Mouse (Mus musculus) R1 (cell line): ENCODE results near the gene Rnf144b.

Experiments
- DNase-seq: peaks from one replicate; pipeline ENCODE4 v3.0.0-alpha.2; 2018; ENCODE audit warnings: low read depth, low spot score

The Rnf144b gene

DNA sequence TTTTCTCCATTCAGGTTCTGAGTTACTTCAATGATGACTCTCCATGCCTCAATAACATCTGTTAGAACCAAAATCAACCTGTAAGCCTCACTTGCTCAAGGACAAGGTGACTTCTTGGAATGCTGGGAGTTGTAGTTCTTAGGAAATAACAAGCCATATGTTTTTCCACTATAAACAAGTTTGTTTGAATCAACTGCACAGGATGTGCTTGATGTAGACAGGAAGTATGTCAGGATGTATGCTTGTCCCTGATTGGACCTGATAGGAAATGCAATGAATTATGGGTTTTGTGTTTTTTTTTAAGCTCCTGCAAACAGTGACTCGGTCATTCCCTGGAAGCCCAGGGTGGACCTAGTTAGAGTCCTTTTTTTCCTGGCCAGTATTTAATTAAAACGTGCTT lies 139.5 kb downstream of the Rnf144b start:
- DNase-seq, result peak; percentile 46

DNA sequence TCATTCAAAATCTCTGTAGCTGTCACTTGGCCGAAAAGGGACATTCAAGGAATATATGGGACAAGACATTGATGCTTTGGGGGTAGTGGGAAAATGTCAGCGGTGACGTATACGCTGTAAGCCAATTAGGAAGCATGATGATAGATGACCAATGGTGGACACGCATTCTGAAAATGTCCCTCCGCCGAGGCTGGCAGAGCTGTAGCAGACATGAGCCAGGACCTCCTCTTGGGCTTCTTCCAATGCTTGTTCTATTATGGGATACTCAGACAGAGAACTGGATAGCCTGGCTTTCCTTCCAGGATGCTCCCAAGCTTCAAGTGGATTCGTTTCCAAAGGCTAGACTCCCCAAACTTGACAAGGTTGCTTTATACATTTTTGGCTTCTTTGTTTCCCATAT lies 141.9 kb downstream of the Rnf144b start:
- DNase-seq, result no peak

DNA sequence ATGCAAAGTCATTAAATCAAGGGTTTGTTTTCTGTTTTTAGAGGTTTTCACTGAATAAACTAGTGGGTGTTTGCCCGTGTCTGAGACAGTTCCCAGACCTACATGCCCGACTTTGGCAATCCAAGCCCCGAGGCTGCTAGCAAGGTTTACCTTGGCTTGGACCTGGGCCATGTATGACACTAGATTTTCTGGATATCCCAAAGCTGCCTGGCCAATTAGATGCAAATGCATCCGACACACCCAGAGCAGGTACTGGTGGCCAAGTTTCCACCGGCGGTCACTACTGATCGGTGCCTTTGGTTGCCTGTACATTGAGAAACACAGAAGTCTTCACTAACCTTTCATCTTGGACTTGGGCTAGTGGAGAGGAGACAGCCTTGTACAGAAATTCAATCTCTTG lies 144.0 kb downstream of the Rnf144b start:
- no peak for DNase-seq

DNA sequence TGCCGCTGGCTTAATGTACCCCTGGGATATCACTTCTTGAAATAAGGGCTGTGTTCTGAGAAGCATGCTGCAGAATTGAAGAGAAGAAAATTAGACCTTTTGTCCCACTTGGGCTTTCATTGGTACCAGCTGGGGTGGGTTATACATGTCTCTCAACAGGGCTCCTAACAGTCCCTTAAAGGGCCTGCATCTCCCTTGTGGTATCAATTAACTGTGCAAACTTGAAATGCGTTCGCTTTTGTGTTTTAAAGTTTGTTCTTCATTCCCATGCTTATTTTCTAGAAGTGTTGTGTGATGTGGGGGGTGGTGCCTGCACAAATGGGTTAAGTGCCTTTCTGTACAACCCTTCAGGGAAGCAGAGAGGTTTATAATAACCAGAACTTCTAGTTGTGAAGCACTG lies 145.8 kb downstream of the Rnf144b start:
- no peak for DNase-seq

DNA sequence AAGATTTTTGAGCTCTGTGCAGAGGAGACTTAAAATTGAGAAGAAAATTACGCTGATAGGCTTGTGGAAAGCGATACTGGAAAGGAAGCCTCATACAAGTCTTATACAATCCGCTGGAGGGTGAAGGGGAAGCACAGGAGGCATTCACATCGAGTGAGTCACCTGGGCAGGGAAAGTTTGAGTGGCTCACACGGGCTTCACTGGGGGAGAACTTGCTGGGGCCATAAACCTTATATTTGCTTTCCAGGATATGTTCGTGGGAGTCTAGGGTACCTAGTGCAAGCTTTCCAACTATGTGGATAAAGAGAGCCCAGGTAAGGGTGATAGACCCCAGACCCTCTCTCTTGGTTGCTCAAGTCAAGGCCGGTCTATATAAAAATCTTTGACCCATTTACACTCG lies 150.5 kb downstream of the Rnf144b start:
- no peak for DNase-seq

DNA sequence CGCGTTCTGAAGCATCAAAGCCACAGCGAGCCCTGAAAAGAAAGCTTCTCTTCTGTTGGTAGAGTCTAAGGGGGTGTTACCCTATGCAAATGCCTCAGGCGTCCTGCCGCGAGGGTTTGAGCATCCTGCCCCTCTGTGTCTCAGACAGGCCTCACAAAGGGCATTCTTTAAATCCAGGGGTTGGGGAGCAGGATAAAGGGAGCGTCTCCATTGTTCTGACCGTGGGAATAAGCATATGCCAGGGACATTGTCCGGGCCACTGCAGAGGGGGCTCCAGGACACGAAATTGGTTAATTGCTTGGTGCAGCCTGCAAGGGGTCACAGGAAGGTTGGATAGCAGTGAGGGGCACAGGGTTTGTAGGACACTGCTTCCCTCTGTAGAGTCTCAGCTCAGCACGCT lies 151.0 kb downstream of the Rnf144b start:
- DNase-seq, result peak; percentile 96

DNA sequence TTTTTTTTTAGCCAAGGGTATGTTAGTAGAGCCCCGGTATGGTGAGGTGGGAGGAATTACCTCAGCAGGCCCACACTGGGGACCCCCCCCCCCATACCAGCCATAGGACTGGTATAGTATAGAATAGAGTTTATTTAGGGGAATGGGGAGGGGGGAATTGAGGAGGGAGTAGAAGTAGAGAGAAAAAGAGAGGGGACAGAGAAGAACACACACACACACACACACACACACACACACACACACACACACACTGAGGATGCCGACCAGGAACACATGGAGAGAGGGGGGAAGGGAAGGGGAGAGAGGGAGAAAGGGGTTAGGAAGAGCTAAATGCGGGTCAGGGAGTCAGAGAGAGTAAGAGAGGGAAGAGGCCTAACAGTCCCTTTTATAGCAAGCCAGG lies 151.7 kb downstream of the Rnf144b start:
- no peak for DNase-seq

DNA sequence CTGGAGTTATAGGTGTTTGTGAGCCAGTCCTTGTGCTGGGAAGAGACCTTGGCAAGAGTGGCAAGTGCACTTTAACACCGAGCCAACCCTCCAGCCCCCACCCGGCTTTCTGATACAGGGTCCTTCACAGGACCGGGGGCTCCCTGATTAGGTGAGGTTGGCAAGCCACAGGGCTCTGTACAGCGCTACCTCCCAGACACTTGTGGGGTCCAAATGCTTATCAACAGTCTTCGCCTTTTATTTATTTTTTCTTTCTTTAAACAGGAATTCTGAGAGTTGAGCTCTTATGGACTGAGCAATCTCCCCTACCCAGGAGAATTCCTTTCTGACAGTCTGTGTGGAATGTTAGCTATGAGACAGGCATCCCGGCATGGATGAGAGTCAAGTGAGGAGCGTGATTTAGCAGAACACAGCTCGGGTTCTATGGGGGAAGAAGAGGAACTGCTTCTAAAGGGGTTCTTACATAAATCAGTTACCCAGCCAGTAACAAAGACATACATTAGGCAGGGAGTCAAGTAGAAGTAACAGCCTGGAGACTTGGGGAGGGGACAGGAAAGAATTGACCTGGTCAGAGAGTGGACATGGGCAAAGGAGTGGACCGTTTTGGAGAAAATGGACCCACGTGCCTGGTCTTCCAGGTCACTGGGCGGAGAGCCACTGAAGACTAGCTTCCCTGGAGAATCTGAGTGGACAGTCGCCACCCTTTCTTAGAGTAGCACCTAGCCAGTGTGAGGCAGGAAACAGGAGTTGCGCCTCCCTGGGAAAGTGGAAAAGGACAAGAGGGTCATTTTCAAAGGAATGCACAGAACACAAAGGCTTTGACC lies 154.8 kb downstream of the Rnf144b start:
- DNase-seq, result no peak

DNA sequence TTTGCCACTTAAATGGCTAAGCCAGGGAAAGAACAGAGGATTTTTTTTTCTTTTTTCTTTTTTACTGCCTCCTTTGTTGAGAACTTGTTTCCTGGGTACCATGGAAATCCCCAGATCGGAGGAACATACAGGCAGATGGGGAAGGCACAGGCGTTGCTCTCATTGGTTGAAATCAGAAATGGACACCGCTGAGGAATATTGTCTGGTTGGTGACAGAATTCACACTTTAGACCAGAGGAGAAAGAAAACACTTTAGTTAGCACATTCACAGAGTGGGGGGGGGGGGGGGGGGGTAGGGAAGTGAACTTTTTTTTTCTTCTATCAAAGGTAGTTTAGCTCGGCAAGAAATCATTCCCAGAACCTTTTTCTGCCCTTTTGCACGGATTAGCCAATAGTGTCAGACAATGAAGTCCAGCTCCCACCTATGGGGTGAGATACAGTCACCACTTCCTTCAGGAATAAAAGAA lies 155.4 kb downstream of the Rnf144b start:
- peak; percentile 32 for DNase-seq

DNA sequence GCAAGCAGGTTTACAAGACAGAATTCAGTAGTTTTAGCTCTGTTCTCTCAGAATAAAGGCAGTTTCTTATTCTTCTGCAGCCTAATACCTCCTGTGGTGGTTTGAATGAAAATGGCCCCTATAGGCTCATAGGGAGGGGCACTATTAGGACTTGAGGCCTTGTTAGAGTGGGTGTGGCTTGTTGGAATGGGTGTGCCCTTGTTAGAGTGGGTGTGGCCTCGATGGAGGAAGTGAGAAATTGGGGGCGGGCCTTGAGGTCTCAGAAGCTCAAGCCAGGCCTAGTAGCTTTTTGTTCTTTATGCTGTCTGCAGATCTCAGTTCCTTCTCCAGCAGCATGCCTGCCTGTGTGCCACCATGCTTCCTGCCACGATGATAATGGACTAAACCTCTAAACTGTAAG lies 159.8 kb downstream of the Rnf144b start:
- DNase-seq, result peak; percentile 92

DNA sequence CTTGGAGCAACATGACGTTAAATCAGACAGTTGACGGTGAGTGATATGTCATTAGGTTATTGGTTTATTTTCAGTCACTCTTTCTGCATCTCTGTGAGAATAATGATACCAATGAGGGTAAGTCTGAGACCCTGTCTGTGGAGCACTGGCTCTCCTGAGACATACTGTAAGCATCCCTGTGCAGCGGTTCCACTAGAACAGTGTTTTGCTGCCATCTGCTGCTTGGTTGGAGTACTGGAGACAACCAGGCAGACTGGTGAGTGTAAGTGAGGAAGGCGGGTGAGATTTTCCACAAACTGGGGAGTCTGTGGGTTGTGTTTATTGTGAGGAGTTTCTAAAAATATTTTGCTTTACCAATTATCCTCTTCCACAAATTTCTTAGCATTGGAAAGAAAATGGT lies 166.0 kb downstream of the Rnf144b start:
- peak; percentile 70 for DNase-seq

DNA sequence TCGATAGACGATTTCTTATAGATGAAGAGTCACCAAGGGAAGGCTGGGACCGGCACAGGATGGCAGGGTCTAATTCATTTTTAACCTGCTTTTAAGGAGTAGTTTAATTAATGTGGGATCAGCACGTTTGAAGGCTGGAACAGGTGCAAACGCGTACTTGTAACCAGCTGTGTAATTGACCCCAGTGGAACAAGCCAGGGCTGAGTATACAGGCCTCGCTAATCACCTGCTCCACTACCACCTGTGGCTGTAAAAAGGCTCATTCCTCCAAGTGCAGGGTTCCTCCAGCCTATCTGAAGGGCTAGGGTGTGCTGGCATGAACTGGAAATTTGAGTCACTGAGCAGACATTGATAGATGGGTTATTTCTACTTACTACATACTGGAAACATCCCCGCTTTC lies 174.0 kb downstream of the Rnf144b start:
- no peak for DNase-seq
